Mouse (Mus musculus): ENCODE data around the gene Eif2ak1.

GRCm38 (mm10) chr5:143936156-143936555, 118.6 kb downstream of the Eif2ak1 start:
- TF ChIP-seq POLR2A (IDR thresholded peaks at IDR 0.05; ENCODE audit: extremely low read depth, insufficient read depth, low read length) (no peak), CTCF (IDR thresholded peaks at IDR 0.05; ENCODE audit: low read depth, low read length) (no peak)

All from liver, adult 2 months (tissue).